Mouse (Mus musculus) ES-E14 (cell line): ENCODE data around the gene Zbtb20.

Experiments
- MAFK ChIP-seq: IDR thresholded peaks from 2 replicates; pipeline ENCODE4 v1.6.1; 2014; ENCODE audit warnings: mild to moderate bottlenecking, low read depth, low read length, inconsistent platforms; ENCODE audit not compliant: insufficient read depth
- ZNF384 ChIP-seq: IDR thresholded peaks from 2 replicates; pipeline ENCODE4 v1.6.1; 2012; ENCODE audit warnings: low read depth, low read length, inconsistent platforms

DNA sequence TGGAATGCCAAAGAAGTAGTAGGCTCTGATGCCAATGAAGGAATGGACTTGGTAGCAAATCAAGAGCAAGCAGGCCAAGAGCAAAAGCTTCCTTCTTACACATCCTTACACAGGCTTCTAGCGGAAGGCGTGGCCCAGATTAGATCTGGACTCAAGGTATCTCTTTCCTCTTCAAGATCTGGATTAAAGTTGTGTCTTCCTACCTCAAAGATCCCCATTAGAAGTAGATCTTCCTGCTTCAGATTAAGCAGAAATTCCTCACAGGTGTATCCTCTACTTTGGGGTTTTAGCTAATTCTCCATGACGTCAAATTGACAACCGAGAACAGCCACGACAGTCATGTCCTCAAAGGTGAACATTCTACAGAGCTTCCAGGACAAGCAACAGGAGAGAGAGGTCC lies 816.1 kb downstream of the Zbtb20 start:
- TF ChIP-seq MAFK: no peak
- no peak for TF ChIP-seq ZNF384
